Mouse (Mus musculus) CH12.LX (cell line): Measurements from ENCODE around the gene Rab14.

Experiments
- KAT2A ChIP-seq: IDR thresholded peaks from 2 replicates; pipeline ENCODE4 v1.6.1; 2012; ENCODE audit warnings: low read length, improper control_type of control experiment, inconsistent platforms; ENCODE audit not compliant: insufficient replicate concordance
- MAFK ChIP-seq: IDR thresholded peaks from 2 replicates; pipeline ENCODE4 v1.6.1; 2011; ENCODE audit warnings: low read length, improper control_type of control experiment; ENCODE audit not compliant: insufficient replicate concordance
- NELFE ChIP-seq: IDR thresholded peaks from 2 replicates; pipeline ENCODE4 v1.6.1; 2011; ENCODE audit warnings: low read depth, low read length, improper control_type of control experiment
- NRF1 ChIP-seq: IDR thresholded peaks from 2 replicates; pipeline ENCODE4 v1.6.1; 2014; ENCODE audit warnings: low read depth, mild to moderate bottlenecking, inconsistent platforms, low read length, improper control_type of control experiment, moderate library complexity
- POLR2AphosphoS2 ChIP-seq: IDR thresholded peaks from 2 replicates; pipeline ENCODE4 v1.6.1; 2011; ENCODE audit warnings: low read depth, low read length, improper control_type of control experiment
- RCOR1 ChIP-seq: conservative IDR thresholded peaks from 2 replicates; pipeline ENCODE4 v1.6.1; 2012; ENCODE audit warnings: low read depth, mild to moderate bottlenecking, inconsistent platforms, low read length, improper control_type of control experiment
- UBTF ChIP-seq: IDR thresholded peaks from 2 replicates; pipeline ENCODE4 v1.6.1; 2012; ENCODE audit warnings: low read depth, mild to moderate bottlenecking, inconsistent platforms, low read length, improper control_type of control experiment, moderate library complexity
- USF1 ChIP-seq: IDR thresholded peaks from 2 replicates; pipeline ENCODE4 v1.6.1; 2014; ENCODE audit warnings: low read depth, mild to moderate bottlenecking, inconsistent platforms, low read length, improper control_type of control experiment

GRCm38 (mm10) chr2:35165416-35165815 lies 35.5 kb downstream of the Rab14 start:
- TF ChIP-seq KAT2A (no peak), POLR2AphosphoS2 (no peak), USF1 (no peak), NRF1 (no peak), RCOR1 (no peak), MAFK (no peak), UBTF (no peak), NELFE (no peak)
